Mouse (Mus musculus) lung, embryonic 14.5 days (tissue): Measurements from ENCODE around the gene G6pc. TPM values are rescaled to one million over a fixed set of nuclear protein-coding genes. Genes with fewer than 3 reads are reported as not detected.

Experiments used
- ATAC-seq: fragments of 200-750 bp; cut with Nextera tagmentation; 2 replicates; pipeline ENCODE4 v1.8.0; 2017; ENCODE audit warnings: mild to moderate bottlenecking, moderate TSS enrichment, moderate library complexity; ENCODE audit not compliant: insufficient read depth
- DNase-seq: peaks from one replicate; pipeline ENCODE4 v3.0.0-alpha.2; 2015
- H3K27ac ChIP-seq: fragments of 300-500 bp; sonication (generic); 2 replicates; pipeline ENCODE4 v1.5.1; 2014; ENCODE audit warnings: low read depth, mild to moderate bottlenecking, moderate library complexity
- H3K27me3 ChIP-seq: fragments of 300-500 bp; sonication (generic); 2 replicates; pipeline ENCODE4 v1.6.1; 2014; ENCODE audit warnings: low read length, control low read depth; ENCODE audit not compliant: insufficient read depth
- H3K36me3 ChIP-seq: fragments of 300-500 bp; sonication (generic); 2 replicates; pipeline ENCODE4 v1.6.1; 2014; ENCODE audit warnings: control low read depth; ENCODE audit not compliant: insufficient read depth
- H3K4me1 ChIP-seq: fragments of 300-500 bp; sonication (generic); 2 replicates; pipeline ENCODE4 v1.6.1; 2014; ENCODE audit warnings: antibody characterized with exemption, control low read depth; ENCODE audit not compliant: insufficient read depth
- H3K4me2 ChIP-seq: fragments of 300-500 bp; sonication (generic); 2 replicates; pipeline ENCODE4 v1.6.1; 2014; ENCODE audit warnings: mild to moderate bottlenecking
- H3K4me3 ChIP-seq: fragments of 300-500 bp; sonication (generic); 2 replicates; pipeline ENCODE4 v1.5.1; 2014; ENCODE audit warnings: low read depth, low read length
- H3K9ac ChIP-seq: fragments of 300-500 bp; sonication (generic); 2 replicates; pipeline ENCODE4 v1.6.1; 2014
- H3K9me3 ChIP-seq: fragments of 300-500 bp; sonication (generic); 2 replicates; pipeline ENCODE4 v1.6.1; 2016; ENCODE audit warnings: low read depth, low read length, control low read depth
- CTCF ChIP-seq: IDR thresholded peaks from 2 replicates; pipeline ENCODE4 v1.5.1; 2016; ENCODE audit warnings: antibody characterized with exemption, low read depth
- WGBS: fragments of 180-500 bp; shearing (Covaris S2); extraction: QIAGEN DNeasy Blood & Tissue Kit; methylation state at CpG from one replicate; pipeline ENCODE4 v1.1.7; 2014; 5-methylcytosine and 5-hydroxymethylcytosine counted together
- polyA plus RNA-seq: library from polyadenylated mRNA; unstranded; fragments of >200 nt; fragmentation: Nextera tagmentation; extraction: Ambion mirVana; gene quantifications from 2 replicates; pipeline ENCODE4 v1.2.1, GENCODE M21; 2014

G6pc gene
- polyA plus RNA-seq, 1 experiment from 2014 or later: not detected

GRCm38 (mm10) chr11:101347083-101347775, 20.1 kb upstream of the G6pc start:
- WGBS: 69% methylated on average over 10 of the region's 10 CpGs
- H3K36me3 ChIP-seq: no peaks in the 10 kb centered on the region
- H3K27me3 ChIP-seq: no peaks in the 10 kb centered on the region
- no peak for ATAC-seq
- DNase-seq: no peak
- no peak overlapping the region for H3K4me2 ChIP-seq
- TF ChIP-seq CTCF: 0 out of 2 replicates have a peak, but pooled peaks have one; percentile 12
- H3K27ac ChIP-seq: no peak overlapping the region
- H3K4me3 ChIP-seq: no peak overlapping the region
- H3K9me3 ChIP-seq: no peaks in the 10 kb centered on the region
- H3K9ac ChIP-seq: no peak overlapping the region
- H3K4me1 ChIP-seq: no peaks in the 10 kb centered on the region

GRCm38 (mm10) chr11:101348774-101349173, 18.6 kb upstream of the G6pc start:
- Histone ChIP-seq H3K36me3 (no peaks in the 10 kb centered on the region), H3K4me2 (no peak overlapping the region), H3K4me1 (no peaks in the 10 kb centered on the region), H3K4me3 (no peak overlapping the region), H3K9ac (no peak overlapping the region), H3K27ac (no peak overlapping the region), H3K27me3 (no peaks in the 10 kb centered on the region), H3K9me3 (no peaks in the 10 kb centered on the region)
- ATAC-seq (no peak), DNase-seq (no peak)
- no peak for TF ChIP-seq CTCF
- WGBS: 54% methylated on average over 7 of the region's 7 CpGs

GRCm38 (mm10) chr11:101349216-101349615, 18.1 kb upstream of the G6pc start:
- no peak overlapping the region for H3K9ac ChIP-seq
- no peaks in the 10 kb centered on the region for H3K36me3 ChIP-seq
- DNase-seq (no peak), ATAC-seq (no peak)
- H3K4me2 ChIP-seq: no peak overlapping the region
- no peaks in the 10 kb centered on the region for H3K27me3 ChIP-seq
- TF ChIP-seq CTCF: no peak
- H3K9me3 ChIP-seq: no peaks in the 10 kb centered on the region
- no peak overlapping the region for H3K27ac ChIP-seq
- no peak overlapping the region for H3K4me3 ChIP-seq
- WGBS: 61% methylated on average over 3 of the region's 3 CpGs
- no peaks in the 10 kb centered on the region for H3K4me1 ChIP-seq

- H3K9ac ChIP-seq: no peak overlapping the region
- H3K4me2 ChIP-seq: no peak overlapping the region
- no peaks in the 10 kb centered on the region for H3K4me1 ChIP-seq
- DNase-seq (no peak), ATAC-seq (no peak)
- no peak for TF ChIP-seq CTCF
- H3K9me3 ChIP-seq: no peaks in the 10 kb centered on the region
- no peak overlapping the region for H3K4me3 ChIP-seq
- H3K27ac ChIP-seq: no peak overlapping the region
- WGBS: 49% methylated on average over 11 of the region's 11 CpGs
- no peaks in the 10 kb centered on the region for H3K36me3 ChIP-seq
- no peaks in the 10 kb centered on the region for H3K27me3 ChIP-seq
Observed at GRCm38 (mm10) chr11:101351100-101351720, 16.2 kb upstream of the G6pc start.

GRCm38 (mm10) chr11:101351721-101352111, 15.6 kb upstream of the G6pc start:
- no peak for TF ChIP-seq CTCF
- H3K4me3 ChIP-seq: no peak overlapping the region
- ATAC-seq (no peak), DNase-seq (no peak)
- H3K4me2 ChIP-seq: no peak overlapping the region
- H3K9me3 ChIP-seq: no peaks in the 10 kb centered on the region
- H3K36me3 ChIP-seq: no peaks in the 10 kb centered on the region
- H3K27ac ChIP-seq: no peak overlapping the region
- no peak overlapping the region for H3K9ac ChIP-seq
- no peaks in the 10 kb centered on the region for H3K27me3 ChIP-seq
- no peaks in the 10 kb centered on the region for H3K4me1 ChIP-seq
- WGBS: 32% methylated on average over 3 of the region's 3 CpGs

- H3K4me2 ChIP-seq: no peak overlapping the region
- H3K4me3 ChIP-seq: no peak overlapping the region
- no peaks in the 10 kb centered on the region for H3K4me1 ChIP-seq
- H3K27ac ChIP-seq: no peak overlapping the region
- no peak for ATAC-seq
- no peaks in the 10 kb centered on the region for H3K27me3 ChIP-seq
- no peak overlapping the region for H3K9ac ChIP-seq
- no peaks in the 10 kb centered on the region for H3K36me3 ChIP-seq
- TF ChIP-seq CTCF: no peak
- DNase-seq: no peak
- H3K9me3 ChIP-seq: no peaks in the 10 kb centered on the region
- 81% methylated on average over 12 of the region's 12 CpGs for WGBS
Observed at GRCm38 (mm10) chr11:101353436-101353835, 13.9 kb upstream of the G6pc start.

GRCm38 (mm10) chr11:101354438-101355010, 12.8 kb upstream of the G6pc start:
- 72% methylated on average over 5 of the region's 5 CpGs for WGBS
- no peaks in the 10 kb centered on the region for H3K27me3 ChIP-seq
- no peak for TF ChIP-seq CTCF
- H3K36me3 ChIP-seq: no peaks in the 10 kb centered on the region
- DNase-seq (no peak), ATAC-seq (no peak)
- H3K4me3 ChIP-seq: no peak overlapping the region
- H3K9ac ChIP-seq: no peak overlapping the region
- H3K27ac ChIP-seq: no peak overlapping the region
- H3K4me1 ChIP-seq: no peaks in the 10 kb centered on the region
- no peaks in the 10 kb centered on the region for H3K9me3 ChIP-seq
- no peak overlapping the region for H3K4me2 ChIP-seq
